Mouse (Mus musculus) mesoderm, embryonic 11.5 days (tissue): ENCODE measurements at regions not wholly inside any gene's neighbourhood (a gene's known extent, or its start where the extent isn't known, plus 50 kb on each side); places are given as distances from the start of the nearest gene placed in this dataset.

Source experiments
- DNase-seq: peaks from one replicate; pipeline ENCODE4 v3.0.0-alpha.2; 2012; ENCODE audit warnings: low read depth, low spot score

GRCm38 (mm10) chr3:42915146-42915545 is 1172.7 kb downstream of the D3Ertd751e start:
- DNase-seq = no peak

- DNase-seq = no peak
Measured at GRCm38 (mm10) chr3:42935418-42935817, 1193.0 kb downstream of the D3Ertd751e start.

GRCm38 (mm10) chr3:42977066-42977465 is 1234.7 kb downstream of the D3Ertd751e start:
- no peak for DNase-seq
